Mouse (Mus musculus): ENCODE data around the gene Podxl.
A peak's percentile ranks its signal among the peaks of the same experiment; 100 is the strongest.

Podxl gene

GRCm38 (mm10) chr6:31563235-31564181, at the start of gene Podxl:
Podxl (minus strand) TSS chr6:31563981.
- DNase-seq: peak; percentile 65

GRCm38 (mm10) chr6:31612560-31613270, 48.9 kb upstream of the Podxl start:
- no peak for DNase-seq

GRCm38 (mm10) chr6:31606429-31606828, 42.6 kb upstream of the Podxl start:
- DNase-seq: no peak

GRCm38 (mm10) chr6:31604629-31605265, 41.0 kb upstream of the Podxl start:
- DNase-seq: no peak

GRCm38 (mm10) chr6:31602489-31602888, 38.7 kb upstream of the Podxl start:
- DNase-seq: no peak

GRCm38 (mm10) chr6:31601131-31601530, 37.4 kb upstream of the Podxl start:
- DNase-seq: no peak

- no peak for DNase-seq
Observed at GRCm38 (mm10) chr6:31599863-31600262, 36.1 kb upstream of the Podxl start.

GRCm38 (mm10) chr6:31598349-31598911, 34.6 kb upstream of the Podxl start:
- no peak for DNase-seq

- no peak for DNase-seq
Observed at GRCm38 (mm10) chr6:31597136-31597460, 33.3 kb upstream of the Podxl start.

GRCm38 (mm10) chr6:31596346-31597135, 32.8 kb upstream of the Podxl start:
- DNase-seq: no peak

- no peak for DNase-seq
Observed at GRCm38 (mm10) chr6:31592579-31593238, 28.9 kb upstream of the Podxl start.

- DNase-seq: no peak
Observed at GRCm38 (mm10) chr6:31592128-31592527, 28.3 kb upstream of the Podxl start.

GRCm38 (mm10) chr6:31591676-31592075, 27.9 kb upstream of the Podxl start:
- DNase-seq: no peak

- DNase-seq: no peak
Observed at GRCm38 (mm10) chr6:31590754-31591153, 27.0 kb upstream of the Podxl start.

GRCm38 (mm10) chr6:31589268-31589667, 25.5 kb upstream of the Podxl start:
- DNase-seq: no peak

GRCm38 (mm10) chr6:31587655-31588054, 23.9 kb upstream of the Podxl start:
- no peak for DNase-seq

- no peak for DNase-seq
Observed at GRCm38 (mm10) chr6:31586127-31586526, 22.3 kb upstream of the Podxl start.

GRCm38 (mm10) chr6:31576151-31576550, 12.4 kb upstream of the Podxl start:
- no peak for DNase-seq

- DNase-seq: no peak
Observed at GRCm38 (mm10) chr6:31575063-31575462, 11.3 kb upstream of the Podxl start.

- DNase-seq: no peak
Observed at GRCm38 (mm10) chr6:31571459-31571858, 7.7 kb upstream of the Podxl start.

GRCm38 (mm10) chr6:31568070-31568595, 4.4 kb upstream of the Podxl start:
- no peak for DNase-seq

GRCm38 (mm10) chr6:31567200-31567599, 3.4 kb upstream of the Podxl start:
- no peak for DNase-seq
